Mouse (Mus musculus) intestine, embryonic 16.5 days (tissue): ENCODE results near the gene Slc50a1. TPM values are rescaled to one million over a fixed set of nuclear protein-coding genes. Genes with fewer than 3 reads are reported as not detected.

ENCODE experiments used
- ATAC-seq: fragments of 200-750 bp; cut with Nextera tagmentation; 2 replicates; pipeline ENCODE4 v1.8.0; 2017; ENCODE audit warnings: moderate TSS enrichment, moderate library complexity
- H3K27ac ChIP-seq: fragments of 300-500 bp; sonication (generic); 2 replicates; pipeline ENCODE4 v1.5.1; 2014; ENCODE audit warnings: mild to moderate bottlenecking, low read length
- H3K27me3 ChIP-seq: fragments of 300-500 bp; sonication (generic); replicated peaks from 2 replicates; pipeline ENCODE4 v1.6.1; 2014; ENCODE audit warnings: low read length, control low read depth, mixed read lengths; ENCODE audit not compliant: control insufficient read depth, insufficient read depth
- H3K36me3 ChIP-seq: fragments of 300-500 bp; sonication (generic); 2 replicates; pipeline ENCODE4 v1.6.1; 2014; ENCODE audit warnings: low read length, control low read depth; ENCODE audit not compliant: control insufficient read depth, insufficient read depth
- H3K4me1 ChIP-seq: fragments of 300-500 bp; sonication (generic); 2 replicates; pipeline ENCODE4 v1.6.1; 2014; ENCODE audit warnings: low read length, control low read depth, mixed read lengths; ENCODE audit not compliant: control insufficient read depth, insufficient read depth
- H3K4me2 ChIP-seq: fragments of 300-500 bp; sonication (generic); 2 replicates; pipeline ENCODE4 v1.6.1; 2014; ENCODE audit warnings: low read depth, low read length, control low read depth
- H3K4me3 ChIP-seq: fragments of 300-500 bp; sonication (generic); 2 replicates; pipeline ENCODE4 v1.5.1; 2014; ENCODE audit warnings: mild to moderate bottlenecking, low read length
- H3K9ac ChIP-seq: fragments of 300-500 bp; sonication (generic); 2 replicates; pipeline ENCODE4 v1.6.1; 2014; ENCODE audit warnings: low read depth, low read length
- H3K9me3 ChIP-seq: fragments of 300-500 bp; sonication (generic); 2 replicates; pipeline ENCODE4 v1.6.1; 2016; ENCODE audit warnings: low read length, control low read depth; ENCODE audit not compliant: control insufficient read depth
- WGBS: fragments of 180-500 bp; shearing (Covaris S2); extraction: QIAGEN DNeasy Blood & Tissue Kit; methylation state at CpG from one replicate; pipeline ENCODE4 v1.1.7; 2014; 5-methylcytosine and 5-hydroxymethylcytosine counted together
- polyA plus RNA-seq: library from polyadenylated mRNA; unstranded; fragments of >200 nt; fragmentation: Nextera tagmentation; extraction: Ambion mirVana; gene quantifications from 2 replicates; pipeline ENCODE4 v1.2.1, GENCODE M21; 2015

Slc50a1 gene
- polyA plus RNA-seq, 1 experiment from 2014 or later, result 74.1 TPM

DNA sequence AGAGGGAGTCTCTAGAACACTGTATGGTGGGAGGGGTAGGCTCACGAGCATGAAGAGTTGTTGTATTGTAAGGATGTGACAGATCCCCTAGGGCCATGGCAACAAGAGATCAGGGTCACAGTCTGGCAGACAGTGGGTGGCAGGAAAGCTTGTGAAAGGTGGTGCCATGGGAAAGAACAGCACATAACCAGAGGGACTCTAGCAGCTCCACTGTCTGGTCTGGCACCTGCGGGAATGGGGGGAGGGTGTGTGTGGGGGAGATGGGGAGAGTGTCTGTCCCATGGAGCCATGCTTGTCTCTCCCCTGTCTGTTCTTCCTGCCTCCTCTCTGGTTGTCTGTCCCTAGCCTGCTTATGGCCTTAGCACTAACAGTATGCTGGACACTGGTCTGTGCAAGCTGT lies 15.2 kb upstream of the Slc50a1 start:
- no peaks in the 10 kb centered on the region for H3K9me3 ChIP-seq
- H3K36me3 ChIP-seq, result no peaks in the 10 kb centered on the region
- H3K27ac ChIP-seq, result no peak overlapping the region; the same call in 1 of the 2 replicates
- no peak overlapping the region for H3K9ac ChIP-seq
- H3K4me2 ChIP-seq, result no peak overlapping the region
- WGBS, result 52% methylated on average over 2 of the region's 2 CpGs
- no peak overlapping the region for H3K4me3 ChIP-seq
- no peak for ATAC-seq
- peaks cover 17% of the 10 kb centered on the region for H3K4me1 ChIP-seq
- no peaks in the 10 kb centered on the region for H3K27me3 ChIP-seq

DNA sequence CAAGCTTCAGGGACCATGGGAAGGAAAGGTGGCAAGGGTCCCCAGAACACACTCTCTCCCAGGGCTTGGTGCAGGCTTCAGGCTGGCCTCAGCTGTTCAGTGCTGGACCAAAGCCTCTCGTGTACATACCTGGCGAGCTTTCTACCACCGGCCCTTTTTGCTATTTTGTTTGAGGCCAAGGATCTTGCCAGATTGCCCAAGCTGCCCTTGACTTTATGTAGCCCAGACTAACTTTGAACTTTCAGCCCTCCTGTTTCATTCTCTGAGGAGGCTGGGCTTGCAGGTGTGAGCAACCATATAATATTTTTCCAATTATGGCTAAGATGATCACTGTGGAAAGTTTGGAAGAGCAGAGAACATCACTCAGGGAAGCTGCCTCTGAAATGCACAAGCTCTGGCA lies 13.9 kb upstream of the Slc50a1 start:
- H3K27ac ChIP-seq, result no peak overlapping the region
- H3K9ac ChIP-seq, result no peak overlapping the region
- no peak for ATAC-seq
- no peak overlapping the region for H3K4me2 ChIP-seq
- H3K4me1 ChIP-seq, result peaks cover 21% of the 10 kb centered on the region
- WGBS, result 85% methylated on average over 3 of the region's 3 CpGs
- no peaks in the 10 kb centered on the region for H3K27me3 ChIP-seq
- no peaks in the 10 kb centered on the region for H3K9me3 ChIP-seq
- H3K36me3 ChIP-seq, result no peaks in the 10 kb centered on the region
- H3K4me3 ChIP-seq, result no peak overlapping the region

DNA sequence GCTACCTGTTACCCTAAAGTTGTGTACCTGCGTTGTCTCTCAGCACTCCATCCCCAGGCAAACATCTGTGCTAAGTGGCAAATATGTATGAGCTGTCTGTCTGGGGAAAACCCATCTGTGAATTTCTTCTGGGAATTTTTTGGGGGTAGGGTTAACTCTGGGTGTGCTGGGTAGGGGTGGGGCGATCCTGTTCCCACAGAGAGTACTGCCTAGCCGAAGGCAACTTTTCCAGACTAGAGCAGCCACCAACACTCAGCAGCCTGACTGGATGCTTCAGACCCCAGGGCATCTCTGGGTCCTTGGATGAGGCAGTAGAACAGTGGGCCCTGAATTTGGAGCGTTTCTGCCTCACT lies 11.9 kb upstream of the Slc50a1 start:
- no peak overlapping the region for H3K4me2 ChIP-seq
- no peaks in the 10 kb centered on the region for H3K36me3 ChIP-seq
- no peak for ATAC-seq
- no peaks in the 10 kb centered on the region for H3K9me3 ChIP-seq
- H3K27ac ChIP-seq, result no peak overlapping the region; the same call in 1 of the 2 replicates
- H3K4me1 ChIP-seq, result peaks cover 26% of the 10 kb centered on the region
- 0 out of 2 replicates have a peak overlapping the region, but pooled peaks have one; percentile 34 for H3K9ac ChIP-seq
- 26% methylated on average over 4 of the region's 4 CpGs for WGBS
- no peak overlapping the region for H3K4me3 ChIP-seq
- no peaks in the 10 kb centered on the region for H3K27me3 ChIP-seq

DNA sequence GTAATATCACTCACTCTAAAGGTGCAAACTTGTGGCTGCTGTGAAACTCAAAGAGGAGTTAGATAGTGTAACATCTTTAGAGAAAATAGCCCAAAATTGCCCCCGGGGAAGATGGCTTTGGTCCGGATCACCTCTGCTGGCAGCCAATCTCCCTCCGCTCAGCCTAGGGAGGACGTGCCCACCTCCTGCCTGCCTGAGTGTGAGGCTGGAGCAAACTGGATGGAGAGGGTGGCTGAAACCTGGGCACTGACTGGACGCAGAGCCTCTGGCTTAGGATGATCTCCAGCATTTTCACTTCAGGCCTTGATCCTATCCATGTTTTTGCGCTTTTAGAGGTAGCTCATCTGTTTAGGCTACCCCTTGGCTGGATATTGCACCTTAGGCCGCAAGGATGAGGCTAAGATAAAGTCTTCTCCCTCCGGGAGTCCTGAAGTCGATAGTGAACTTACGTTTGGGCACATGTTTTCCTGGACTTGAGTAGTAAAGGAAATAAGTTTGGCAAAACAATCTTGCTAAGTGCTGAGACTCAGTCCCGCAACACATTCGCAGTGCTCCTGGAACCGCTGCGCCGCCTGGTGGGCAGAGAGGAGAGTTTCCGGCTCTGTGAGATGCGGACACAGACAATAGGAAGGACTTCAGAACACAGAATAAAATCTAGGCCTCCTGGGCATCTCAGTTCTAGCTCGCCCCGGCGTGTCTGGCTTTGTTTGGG lies 11.4 kb upstream of the Slc50a1 start:
- Histone ChIP-seq H3K27me3 (no peaks in the 10 kb centered on the region), H3K4me3 (peak overlapping the region; percentile 75; the same call in 1 of the 2 replicates), H3K9me3 (no peaks in the 10 kb centered on the region), H3K4me2 (peak overlapping the region; percentile 82), H3K27ac (peak overlapping the region; percentile 98), H3K4me1 (peaks cover 31% of the 10 kb centered on the region), H3K9ac (peak overlapping the region; percentile 87), H3K36me3 (no peaks in the 10 kb centered on the region)
- no peak for ATAC-seq
- whole genome bisulfite sequencing, result 13% methylated on average over 20 of the region's 20 CpGs

- peak within 1 kb of the TSS; percentile 75 for H3K4me3 ChIP-seq
- H3K4me2 ChIP-seq, result peak within 1 kb of the TSS; percentile 82
- peaks cover 35% of the 10 kb centered on the region for H3K4me1 ChIP-seq
- H3K9me3 ChIP-seq, result no peaks in the 10 kb centered on the region
- ATAC-seq, result peak; percentile 85
- WGBS, result under 1% methylated on average over 52 of the region's 52 CpGs
- H3K27ac ChIP-seq, result peak within 1 kb of the TSS; percentile 98
- H3K36me3 ChIP-seq, result no peaks in the 10 kb centered on the region
- peak within 1 kb of the TSS; percentile 87 for H3K9ac ChIP-seq
- no peaks in the 10 kb centered on the region for H3K27me3 ChIP-seq
Measured at GRCm38 (mm10) chr3:89280606-89281511, 10.5 kb upstream of the Slc50a1 start, which contains the start of gene Efna1. Efna1 (minus strand) TSS chr3:89281142.

- H3K27ac ChIP-seq, result peak overlapping the region; percentile 98
- H3K36me3 ChIP-seq, result no peaks in the 10 kb centered on the region
- WGBS, result under 1% methylated on average over 29 of the region's 29 CpGs
- peak overlapping the region; percentile 82 for H3K4me2 ChIP-seq
- H3K9ac ChIP-seq, result peak overlapping the region; percentile 87
- peaks cover 35% of the 10 kb centered on the region for H3K4me1 ChIP-seq
- no peaks in the 10 kb centered on the region for H3K9me3 ChIP-seq
- ATAC-seq, result 0 out of 2 replicates have a peak, but pooled peaks have one; percentile 0
- H3K27me3 ChIP-seq, result no peaks in the 10 kb centered on the region
- peak overlapping the region; percentile 75 for H3K4me3 ChIP-seq
Measured at GRCm38 (mm10) chr3:89280050-89280605, 9.8 kb upstream of the Slc50a1 start.

DNA sequence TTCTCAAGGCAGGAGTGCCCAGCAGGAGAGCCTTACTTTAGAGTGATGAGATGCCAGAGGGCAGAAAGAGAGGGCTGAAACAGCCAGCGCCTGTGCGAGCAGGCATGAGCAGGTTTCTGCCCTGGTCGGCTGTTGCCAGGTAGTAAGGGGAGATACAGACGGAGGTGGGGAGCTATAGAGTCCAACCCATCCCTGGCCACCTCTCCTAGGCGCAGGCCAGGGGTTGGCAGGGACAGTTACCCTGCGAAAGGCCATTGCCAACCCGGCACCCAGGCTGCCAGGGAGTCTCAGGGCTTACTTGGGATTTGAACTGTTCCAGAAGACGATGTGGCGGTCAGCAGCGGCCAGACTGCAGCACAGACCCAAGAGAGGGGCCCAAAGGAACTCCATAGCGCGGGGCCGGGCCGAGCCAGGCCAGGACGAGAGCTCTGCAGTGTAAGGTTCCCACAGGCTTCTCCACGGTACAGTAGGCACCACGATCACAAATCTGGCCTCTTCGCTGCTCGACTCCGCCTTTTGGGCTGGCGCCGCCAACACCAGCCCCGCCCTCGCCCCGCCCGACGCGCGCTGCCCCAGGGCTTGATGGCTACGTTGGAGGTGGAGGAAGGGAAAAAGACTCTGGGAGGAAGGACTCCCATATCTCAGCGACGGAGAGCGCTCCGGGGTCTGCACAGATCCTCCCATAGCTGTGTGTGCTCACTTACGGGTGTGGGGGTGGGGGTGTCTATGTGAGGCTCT lies 9.0 kb upstream of the Slc50a1 start:
- H3K36me3 ChIP-seq, result no peaks in the 10 kb centered on the region
- peaks cover 35% of the 10 kb centered on the region for H3K4me1 ChIP-seq
- no peaks in the 10 kb centered on the region for H3K27me3 ChIP-seq
- H3K4me2 ChIP-seq, result peak overlapping the region; percentile 82
- H3K4me3 ChIP-seq, result peak overlapping the region; percentile 75
- H3K9ac ChIP-seq, result peak overlapping the region; percentile 87
- H3K27ac ChIP-seq, result peak overlapping the region; percentile 98
- WGBS, result 1% methylated on average over 35 of the region's 35 CpGs
- no peaks in the 10 kb centered on the region for H3K9me3 ChIP-seq
- peak; percentile 65 for ATAC-seq

- 12% methylated on average over 8 of the region's 8 CpGs for WGBS
- no peaks in the 10 kb centered on the region for H3K9me3 ChIP-seq
- no peak for ATAC-seq
Measured at GRCm38 (mm10) chr3:89278643-89279042, 8.3 kb upstream of the Slc50a1 start.

More at GRCm38 (mm10) chr3:89278643-89279042, 8.3 kb upstream of the Slc50a1 start:
- H3K4me2 ChIP-seq, result peak overlapping the region; percentile 82
- peak overlapping the region; percentile 75 for H3K4me3 ChIP-seq
- H3K4me1 ChIP-seq, result peaks cover 35% of the 10 kb centered on the region
- peak overlapping the region; percentile 98 for H3K27ac ChIP-seq
- no peaks in the 10 kb centered on the region for H3K36me3 ChIP-seq
- no peaks in the 10 kb centered on the region for H3K27me3 ChIP-seq
- peak overlapping the region; percentile 87 for H3K9ac ChIP-seq
